Mouse (Mus musculus) CH12.LX (cell line): Measurements from ENCODE around the gene Hes5. TPM values are rescaled to one million over a fixed set of nuclear protein-coding genes. Genes with fewer than 3 reads are reported as not detected.
A peak's percentile ranks its signal among the peaks of the same experiment; 100 is the strongest.

Experiments used
- DNase-seq: peaks from one replicate; pipeline ENCODE4 v3.0.0-alpha.2; 2013; ENCODE audit errors: extremely low read depth
- H3K27ac ChIP-seq: 2 replicates; pipeline ENCODE4 v1.5.1; 2012; ENCODE audit warnings: low read depth, mild to moderate bottlenecking, control low read depth, moderate library complexity; ENCODE audit not compliant: insufficient read depth
- H3K27me3 ChIP-seq: replicated peaks from 2 replicates; pipeline ENCODE3; 2012; ENCODE audit warnings: inconsistent platforms
- H3K36me3 ChIP-seq, 2 experiments: replicated peaks in 1 of 2; 2 replicates each; pipeline versions ENCODE3 to v1.6.1; 2012; ENCODE audit warnings: inconsistent platforms in 1 of 2, low read length in 1 of 2, mild to moderate bottlenecking in 1 of 2, mixed read lengths in 1 of 2, moderate library complexity in 1 of 2; ENCODE audit not compliant: control insufficient read depth in 1 of 2, insufficient read depth in 1 of 2
- H3K4me1 ChIP-seq, 2 experiments: 2 replicates each; pipeline ENCODE4 v1.6.1; 2012; ENCODE audit warnings: inconsistent platforms in 1 of 2, moderate library complexity in 1 of 2; ENCODE audit not compliant: insufficient read depth in 2 of 2, control insufficient read depth in 1 of 2
- H3K4me2 ChIP-seq: 2 replicates; pipeline ENCODE4 v1.6.1; 2012; ENCODE audit warnings: low read depth, mild to moderate bottlenecking, control low read depth; ENCODE audit not compliant: poor library complexity, insufficient read depth, severe bottlenecking
- H3K4me3 ChIP-seq, 3 experiments: fragments of 150-350 bp in 1 of 3; sonication (generic) in 1 of 3; replicated peaks in 1 of 3; 2 replicates each; pipeline versions ENCODE3 to v1.5.1; 2011 to 2012; ENCODE audit warnings: low read depth in 2 of 3, low read length in 2 of 3, mild to moderate bottlenecking in 2 of 3, moderate library complexity in 2 of 3, control low read depth in 1 of 3, improper control_type of control experiment in 1 of 3, inconsistent platforms in 1 of 3, mixed read lengths in 1 of 3; ENCODE audit not compliant: poor library complexity in 1 of 3
- H3K79me2 ChIP-seq: replicated peaks from 2 replicates; pipeline ENCODE4 v1.6.1; 2012; ENCODE audit warnings: mild to moderate bottlenecking, moderate library complexity; ENCODE audit not compliant: control insufficient read depth, poor library complexity, insufficient read depth, severe bottlenecking; ENCODE audit errors: extremely low read depth
- H3K9ac ChIP-seq: 2 replicates; pipeline ENCODE4 v1.6.1; 2012; ENCODE audit warnings: low read depth, mild to moderate bottlenecking, control low read depth, moderate library complexity; ENCODE audit not compliant: insufficient read depth
- H3K9me3 ChIP-seq: replicated peaks from 2 replicates; pipeline ENCODE3; 2012; ENCODE audit warnings: low read length, inconsistent platforms, mixed read lengths
- BHLHE40 ChIP-seq: IDR thresholded peaks from 2 replicates; pipeline ENCODE4 v1.6.1; 2011; ENCODE audit warnings: mild to moderate bottlenecking, low read depth, low read length, improper control_type of control experiment
- CHD2 ChIP-seq: IDR thresholded peaks from 2 replicates; pipeline ENCODE4 v1.6.1; 2011; ENCODE audit warnings: low read length, improper control_type of control experiment
- CTCF ChIP-seq, 2 experiments: IDR thresholded peaks in 1 of 2; conservative IDR thresholded peaks in 1 of 2; 2 replicates each; pipeline ENCODE4 v1.5.1; 2011 to 2012; ENCODE audit warnings: low read depth in 2 of 2, low read length in 2 of 2, improper control_type of control experiment in 1 of 2, inconsistent platforms in 1 of 2, mild to moderate bottlenecking in 1 of 2, moderate library complexity in 1 of 2
- E2F4 ChIP-seq: IDR thresholded peaks from 2 replicates; pipeline ENCODE4 v1.6.1; 2011; ENCODE audit warnings: low read depth, low read length, improper control_type of control experiment; ENCODE audit not compliant: insufficient replicate concordance
- ELF1 ChIP-seq: IDR thresholded peaks from 2 replicates; pipeline ENCODE4 v1.6.1; 2014; ENCODE audit warnings: low read depth, mild to moderate bottlenecking, inconsistent platforms, low read length, improper control_type of control experiment
- EP300 ChIP-seq: IDR thresholded peaks from 2 replicates; pipeline ENCODE4 v1.6.1; 2011; ENCODE audit warnings: low read length, improper control_type of control experiment
- ETS1 ChIP-seq: conservative IDR thresholded peaks from 2 replicates; pipeline ENCODE4 v1.6.1; 2012; ENCODE audit warnings: low read depth, mild to moderate bottlenecking, inconsistent platforms, low read length, improper control_type of control experiment, moderate library complexity
- GABPA ChIP-seq: IDR thresholded peaks from 2 replicates; pipeline ENCODE4 v1.6.1; 2012; ENCODE audit warnings: low read depth, low read length, improper control_type of control experiment, inconsistent platforms; ENCODE audit not compliant: insufficient replicate concordance
- IRF4 ChIP-seq: IDR thresholded peaks from 2 replicates; pipeline ENCODE4 v1.6.1; 2014; ENCODE audit warnings: low read depth, mild to moderate bottlenecking, inconsistent platforms, low read length, improper control_type of control experiment
- JUN ChIP-seq: IDR thresholded peaks from 2 replicates; pipeline ENCODE4 v1.6.1; 2011; ENCODE audit warnings: low read depth, mild to moderate bottlenecking, low read length, improper control_type of control experiment, moderate library complexity; ENCODE audit not compliant: insufficient read depth
- JUND ChIP-seq: conservative IDR thresholded peaks from 2 replicates; pipeline ENCODE4 v1.6.1; 2011; ENCODE audit warnings: low read depth, low read length, improper control_type of control experiment
- KAT2A ChIP-seq: IDR thresholded peaks from 2 replicates; pipeline ENCODE4 v1.6.1; 2012; ENCODE audit warnings: low read length, improper control_type of control experiment, inconsistent platforms; ENCODE audit not compliant: insufficient replicate concordance
- MAX ChIP-seq: IDR thresholded peaks from 2 replicates; pipeline ENCODE4 v1.6.1; 2011; ENCODE audit warnings: low read length, improper control_type of control experiment
- MAZ ChIP-seq: IDR thresholded peaks from 2 replicates; pipeline ENCODE4 v1.6.1; 2012; ENCODE audit warnings: low read depth, mild to moderate bottlenecking, inconsistent platforms, low read length, improper control_type of control experiment, moderate library complexity
- MXI1 ChIP-seq: IDR thresholded peaks from 2 replicates; pipeline ENCODE4 v1.6.1; 2011; ENCODE audit warnings: mild to moderate bottlenecking, low read depth, low read length, improper control_type of control experiment
- MYC ChIP-seq: IDR thresholded peaks from 2 replicates; pipeline ENCODE4 v1.6.1; 2011; ENCODE audit warnings: low read depth, mild to moderate bottlenecking, improper control_type of control experiment, low read length
- NELFE ChIP-seq: IDR thresholded peaks from 2 replicates; pipeline ENCODE4 v1.6.1; 2011; ENCODE audit warnings: low read depth, low read length, improper control_type of control experiment
- NRF1 ChIP-seq: IDR thresholded peaks from 2 replicates; pipeline ENCODE4 v1.6.1; 2014; ENCODE audit warnings: low read depth, mild to moderate bottlenecking, inconsistent platforms, low read length, improper control_type of control experiment, moderate library complexity
- PAX5 ChIP-seq: IDR thresholded peaks from 2 replicates; pipeline ENCODE4 v1.6.1; 2012; ENCODE audit warnings: low read length, inconsistent platforms, mixed read lengths
- POLR2A ChIP-seq: IDR thresholded peaks from 2 replicates; pipeline ENCODE4 v1.6.1; 2011; ENCODE audit warnings: low read depth, mild to moderate bottlenecking, improper control_type of control experiment, low read length
- RAD21 ChIP-seq: IDR thresholded peaks from 2 replicates; pipeline ENCODE4 v1.6.1; 2011; ENCODE audit warnings: low read depth, mild to moderate bottlenecking, low read length, improper control_type of control experiment, moderate library complexity
- SIN3A ChIP-seq: IDR thresholded peaks from 2 replicates; pipeline ENCODE4 v1.6.1; 2012; ENCODE audit warnings: low read length, improper control_type of control experiment, inconsistent platforms
- TBP ChIP-seq: conservative IDR thresholded peaks from 2 replicates; pipeline ENCODE4 v1.6.1; 2011; ENCODE audit warnings: low read depth, low read length, improper control_type of control experiment
- USF1 ChIP-seq: IDR thresholded peaks from 2 replicates; pipeline ENCODE4 v1.6.1; 2014; ENCODE audit warnings: low read depth, mild to moderate bottlenecking, inconsistent platforms, low read length, improper control_type of control experiment
- USF2 ChIP-seq: conservative IDR thresholded peaks from 2 replicates; pipeline ENCODE4 v1.6.1; 2011; ENCODE audit warnings: low read depth, low read length, improper control_type of control experiment
- ZC3H11A ChIP-seq: IDR thresholded peaks from 2 replicates; pipeline ENCODE4 v1.6.1; 2012; ENCODE audit warnings: low read depth, mild to moderate bottlenecking, inconsistent platforms, low read length, improper control_type of control experiment
- ZMIZ1 ChIP-seq: IDR thresholded peaks from 2 replicates; pipeline ENCODE4 v1.6.1; 2012; ENCODE audit warnings: low read depth, mild to moderate bottlenecking, inconsistent platforms, low read length, improper control_type of control experiment
- ZNF384 ChIP-seq: IDR thresholded peaks from 2 replicates; pipeline ENCODE4 v1.6.1; 2012; ENCODE audit warnings: low read depth, low read length, improper control_type of control experiment, inconsistent platforms
- dilution Hi-C: fragments of 300-500 bp; cut with MboI; formaldehyde crosslinking; loops from 2 replicates; pipeline ENCODE4 v1.14.3; 2020; ENCODE audit warnings: low sequenced_read_pairs; ENCODE audit not compliant: extremely low pct_unique_long_range_greater_than_20kb, extremely low pct_ligation_motif_present
- in situ Hi-C: fragments of 300-500 bp; cut with MboI; formaldehyde crosslinking; loops from 3 replicates; pipeline ENCODE4 v1.14.3; 2019; ENCODE audit warnings: low sequenced_read_pairs, low pct_ligation_motif_present, low pct_unique_long_range_greater_than_20kb, mixed read lengths
- polyA plus RNA-seq: library from polyadenylated mRNA; unstranded; fragments of >175 nt; gene quantifications from 2 replicates; pipeline ENCODE4 v1.2.1, GENCODE M21; 2012; ENCODE audit warnings: low read depth; ENCODE audit not compliant: insufficient read length
- total RNA-seq, 2 experiments: library from RNA; depleted of rRNA; stranded (reverse); fragments of 300-350 nt in 1 of 2; fragments of >200 nt in 1 of 2; gene quantifications; 2 replicates each; pipeline ENCODE4 v1.2.3; 2012 to 2014

Hes5 gene
- total and polyA plus RNA-seq, 3 experiments: 1.7 to 6.8 (median 2.1) TPM

DNA sequence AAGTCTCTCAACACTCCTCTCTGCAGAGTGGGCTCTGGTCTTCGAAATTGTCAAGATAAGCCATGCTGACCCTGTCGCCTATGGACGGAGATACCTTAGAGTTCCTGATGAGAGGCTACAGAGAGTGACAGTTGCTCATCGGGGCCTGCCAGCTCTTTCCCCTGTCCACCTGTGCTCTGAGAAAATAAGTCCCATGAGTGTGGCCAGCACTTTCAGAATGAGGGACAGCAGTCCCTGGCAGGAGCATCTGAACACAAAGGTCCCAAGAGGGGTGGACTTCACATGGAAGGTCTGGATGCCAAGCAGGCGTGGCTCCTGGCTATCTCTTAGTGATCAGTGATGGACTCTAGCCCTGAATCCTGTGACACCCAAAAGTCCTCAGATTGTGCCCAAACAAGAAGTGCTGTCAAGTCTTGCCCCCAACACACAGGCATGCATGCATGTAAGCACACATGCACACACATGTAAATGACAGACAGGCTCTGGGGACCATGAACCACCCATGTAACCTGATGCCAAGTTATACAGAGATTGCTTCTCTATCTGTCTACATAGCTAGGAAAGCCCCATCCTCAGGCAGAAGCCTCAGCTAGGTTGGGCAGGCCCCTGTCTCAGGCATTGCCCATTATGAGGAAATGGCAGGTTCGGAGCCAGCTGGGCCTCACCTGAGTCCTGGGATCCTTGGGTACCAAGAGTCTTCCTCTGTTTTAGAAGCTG lies 17.2 kb upstream of the Hes5 start:
- H3K4me2 ChIP-seq: peak overlapping the region; percentile 47
- no peaks in the 10 kb centered on the region for H3K36me3 ChIP-seq
- DNase-seq: peak; percentile 72
- TF ChIP-seq EP300 (no peak), BHLHE40 (peak; percentile 76), MAZ (peak; percentile 58; the same call in 1 of the 2 replicates), ETS1 (peak; percentile 37), RAD21 (no peak), ELF1 (peak; percentile 25; the same call in 1 of the 2 replicates), MAX (peak; percentile 50; the same call in 1 of the 2 replicates), CTCF (conservative IDR thresholded peaks at IDR 0.05 in 1 of 2, IDR thresholded peaks at IDR 0.05 in 1 of 2; ENCODE audit: low read depth in 2 of 2, low read length in 2 of 2) (no peak), NELFE (no peak), SIN3A (peak; percentile 73), MYC (peak; percentile 40; the same call in 1 of the 2 replicates), USF1 (no peak), MXI1 (peak; percentile 61), GABPA (no peak), NRF1 (no peak)
- H3K9me3 ChIP-seq: peaks cover 7% of the 10 kb centered on the region
- H3K4me1 ChIP-seq: peaks cover 29 to 49% of the 10 kb centered on the region in 2 experiments
- peak overlapping the region; percentile 8 to 36 (median 18) for H3K4me3 ChIP-seq
- H3K79me2 ChIP-seq: no peaks in the 10 kb centered on the region
- H3K27me3 ChIP-seq: no peaks in the 10 kb centered on the region
- in situ Hi-C loops: loop anchor here (5.0 to 25.0 kb wide), 4 partner anchors 36 to 806 kb away; partner anchors contain the start of genes Trp73 and Wrap73
- H3K9ac ChIP-seq: no peak overlapping the region; the same call in 1 of the 2 replicates
- dilution Hi-C loops: no loop called here
- H3K27ac ChIP-seq: peak overlapping the region; percentile 95

DNA sequence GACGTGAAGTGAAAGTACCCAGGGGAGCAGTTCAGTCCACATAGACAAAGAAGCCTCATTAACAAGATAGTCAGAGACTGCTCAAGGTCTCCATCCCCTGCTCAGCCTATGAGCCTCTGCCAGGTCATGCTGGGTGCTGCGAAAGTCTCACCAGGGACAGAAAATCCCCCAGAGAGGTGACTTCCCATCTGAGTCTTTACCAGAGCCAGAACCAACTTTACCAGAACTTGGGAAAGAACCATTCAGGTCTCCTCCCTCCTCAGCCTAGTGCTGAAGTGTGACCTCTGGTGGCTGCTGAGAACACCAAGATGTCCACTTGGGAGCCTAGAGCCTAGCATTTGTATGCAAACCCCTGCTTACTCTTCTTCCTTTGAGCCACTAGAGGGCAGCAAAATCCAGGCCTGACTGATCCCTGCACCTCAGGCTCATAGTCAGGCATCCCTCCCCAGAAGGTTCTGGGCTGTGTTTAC lies 16.6 kb upstream of the Hes5 start:
- Histone ChIP-seq H3K4me1 (peaks cover 31 to 49% of the 10 kb centered on the region in 2 experiments), H3K4me3 (peak overlapping the region; percentile 8 to 36 (median 18)), H3K36me3 (no peaks in the 10 kb centered on the region), H3K9ac (no peak overlapping the region), H3K79me2 (no peaks in the 10 kb centered on the region), H3K9me3 (peaks cover 7% of the 10 kb centered on the region), H3K27ac (peak overlapping the region; percentile 95), H3K4me2 (peak overlapping the region; percentile 47), H3K27me3 (peaks cover 4% of the 10 kb centered on the region)
- in situ Hi-C loops: loop anchor here (5.0 to 25.0 kb wide), 4 partner anchors 37 to 807 kb away; partner anchors contain the start of genes Trp73 and Wrap73
- dilution Hi-C loops: no loop called here
- peak; percentile 97 for DNase-seq
- TF ChIP-seq POLR2A: peak; percentile 49; the same call in 1 of the 2 replicates
- no peak; the same call in 1 of the 2 replicates for TF ChIP-seq MYC
- peak; percentile 63 for TF ChIP-seq ETS1
- TF ChIP-seq KAT2A: 0 out of 2 replicates have a peak, but pooled peaks have one; percentile 35
- peak; percentile 69 for TF ChIP-seq EP300
- TF ChIP-seq PAX5: no peak
- TF ChIP-seq BHLHE40: peak; percentile 52; the same call in 1 of the 2 replicates
- TF ChIP-seq USF2: no peak
- no peak for TF ChIP-seq ZNF384
- TF ChIP-seq MXI1: no peak; the same call in none of the 2 replicates
- TF ChIP-seq JUND: peak; percentile 54
- peak; percentile 37; the same call in 1 of the 2 replicates for TF ChIP-seq NRF1
- TF ChIP-seq MAX: no peak
- peak; percentile 92 to 99 for TF ChIP-seq CTCF (conservative IDR thresholded peaks at IDR 0.05 in 1 of 2, IDR thresholded peaks at IDR 0.05 in 1 of 2; ENCODE audit: low read depth in 2 of 2, low read length in 2 of 2)
- TF ChIP-seq CHD2: peak; percentile 40; the same call in 1 of the 2 replicates
- TF ChIP-seq ZMIZ1: no peak
- 0 out of 2 replicates have a peak, but pooled peaks have one; percentile 16 for TF ChIP-seq JUN
- no peak for TF ChIP-seq GABPA
- TF ChIP-seq ZC3H11A: peak; percentile 86
- peak; percentile 82; the same call in 1 of the 2 replicates for TF ChIP-seq IRF4
- peak; percentile 83 for TF ChIP-seq TBP
- TF ChIP-seq E2F4: no peak; the same call in 1 of the 2 replicates
